Mouse (Mus musculus) embryonic fibroblast, embryonic 13.5 days (primary cell): Measurements from ENCODE around the gene Mgst3. TPM values are rescaled to one million over a fixed set of nuclear protein-coding genes. Genes with fewer than 3 reads are reported as not detected.
A peak's percentile ranks its signal among the peaks of the same experiment; 100 is the strongest.

Source experiments
- H3K27ac ChIP-seq: 2 replicates; pipeline ENCODE4 v1.5.1; 2012; ENCODE audit warnings: low read length, control low read depth, inconsistent platforms; ENCODE audit not compliant: insufficient read depth
- H3K4me1 ChIP-seq: 2 replicates; pipeline ENCODE4 v1.6.1; 2011; ENCODE audit warnings: low read length; ENCODE audit not compliant: control insufficient read depth, insufficient read depth
- H3K4me3 ChIP-seq: 2 replicates; pipeline ENCODE4 v1.5.1; 2011; ENCODE audit warnings: mild to moderate bottlenecking, control low read depth, low read length; ENCODE audit not compliant: insufficient read depth
- CTCF ChIP-seq: IDR thresholded peaks from 2 replicates; pipeline ENCODE4 v1.5.1; 2011; ENCODE audit warnings: mild to moderate bottlenecking, control low read depth, low read length, moderate library complexity, borderline replicate concordance; ENCODE audit not compliant: insufficient read depth
- POLR2A ChIP-seq: IDR thresholded peaks from 2 replicates; pipeline ENCODE4 v1.6.1; 2011; ENCODE audit warnings: low read depth, mild to moderate bottlenecking, control low read depth, low read length, moderate library complexity
- polyA plus RNA-seq: library from polyadenylated mRNA; stranded (reverse); fragments of >200 nt; gene quantifications from 2 replicates; pipeline ENCODE4 v1.2.4, GENCODE M21; 2011; ENCODE audit warnings: low read depth; ENCODE audit not compliant: missing spikeins, insufficient read length

Gene Mgst3
- polyA plus RNA-seq, 1 experiment: 20.4 TPM

GRCm38 (mm10) chr1:167379751-167380150, 13.9 kb downstream of the Mgst3 start:
- Histone ChIP-seq H3K4me1 (no peaks in the 10 kb centered on the region), H3K27ac (no peak overlapping the region), H3K4me3 (no peak overlapping the region)
- no peak for TF ChIP-seq POLR2A
- no peak for TF ChIP-seq CTCF

GRCm38 (mm10) chr1:167378019-167378418, 15.6 kb downstream of the Mgst3 start:
- H3K4me1 ChIP-seq: no peaks in the 10 kb centered on the region
- no peak overlapping the region for H3K27ac ChIP-seq
- no peak overlapping the region for H3K4me3 ChIP-seq
- TF ChIP-seq POLR2A (no peak), CTCF (no peak)

GRCm38 (mm10) chr1:167374942-167375341, 18.7 kb downstream of the Mgst3 start:
- TF ChIP-seq POLR2A (no peak), CTCF (no peak)
- Histone ChIP-seq H3K4me1 (no peaks in the 10 kb centered on the region), H3K4me3 (no peak overlapping the region), H3K27ac (no peak overlapping the region)

GRCm38 (mm10) chr1:167374003-167374784, 19.4 kb downstream of the Mgst3 start:
- H3K4me3 ChIP-seq: no peak overlapping the region
- no peaks in the 10 kb centered on the region for H3K4me1 ChIP-seq
- TF ChIP-seq POLR2A: no peak
- H3K27ac ChIP-seq: no peak overlapping the region

GRCm38 (mm10) chr1:167372739-167373138, 20.9 kb downstream of the Mgst3 start:
- H3K27ac ChIP-seq: no peak overlapping the region
- TF ChIP-seq CTCF: no peak
- TF ChIP-seq POLR2A: no peak
- no peak overlapping the region for H3K4me3 ChIP-seq
- no peaks in the 10 kb centered on the region for H3K4me1 ChIP-seq

- no peak overlapping the region for H3K27ac ChIP-seq
- TF ChIP-seq POLR2A (no peak), CTCF (peak; percentile 95)
- H3K4me3 ChIP-seq: no peak overlapping the region
- no peaks in the 10 kb centered on the region for H3K4me1 ChIP-seq
These were observed 23.7 kb downstream of the Mgst3 start for GRCm38 (mm10) chr1:167369905-167370304.

GRCm38 (mm10) chr1:167368513-167368912, 25.1 kb downstream of the Mgst3 start:
- TF ChIP-seq POLR2A (no peak), CTCF (no peak)
- Histone ChIP-seq H3K4me3 (no peak overlapping the region), H3K27ac (no peak overlapping the region)

GRCm38 (mm10) chr1:167368018-167368417, 25.6 kb downstream of the Mgst3 start:
- Histone ChIP-seq H3K27ac (no peak overlapping the region), H3K4me1 (no peaks in the 10 kb centered on the region), H3K4me3 (no peak overlapping the region)
- TF ChIP-seq CTCF: no peak
- TF ChIP-seq POLR2A: no peak

More at GRCm38 (mm10) chr1:167368513-167368912, 25.1 kb downstream of the Mgst3 start:
- no peaks in the 10 kb centered on the region for H3K4me1 ChIP-seq

- no peak for TF ChIP-seq CTCF
- TF ChIP-seq POLR2A: no peak
- Histone ChIP-seq H3K4me1 (no peaks in the 10 kb centered on the region), H3K27ac (no peak overlapping the region), H3K4me3 (no peak overlapping the region)
These were observed 27.0 kb downstream of the Mgst3 start for GRCm38 (mm10) chr1:167366621-167367020.

GRCm38 (mm10) chr1:167365808-167366207, 27.8 kb downstream of the Mgst3 start:
- no peaks in the 10 kb centered on the region for H3K4me1 ChIP-seq
- TF ChIP-seq POLR2A (no peak), CTCF (no peak)
- no peak overlapping the region for H3K27ac ChIP-seq
- no peak overlapping the region for H3K4me3 ChIP-seq
